Mouse (Mus musculus) forelimb bud, embryonic 11.5 days (tissue): ENCODE measurements around the gene Ppfia4.

Experiments
- DNase-seq: peaks from one replicate; pipeline ENCODE4 v3.0.0-alpha.2; 2012; ENCODE audit warnings: low read depth, low spot score

Ppfia4 gene

DNA sequence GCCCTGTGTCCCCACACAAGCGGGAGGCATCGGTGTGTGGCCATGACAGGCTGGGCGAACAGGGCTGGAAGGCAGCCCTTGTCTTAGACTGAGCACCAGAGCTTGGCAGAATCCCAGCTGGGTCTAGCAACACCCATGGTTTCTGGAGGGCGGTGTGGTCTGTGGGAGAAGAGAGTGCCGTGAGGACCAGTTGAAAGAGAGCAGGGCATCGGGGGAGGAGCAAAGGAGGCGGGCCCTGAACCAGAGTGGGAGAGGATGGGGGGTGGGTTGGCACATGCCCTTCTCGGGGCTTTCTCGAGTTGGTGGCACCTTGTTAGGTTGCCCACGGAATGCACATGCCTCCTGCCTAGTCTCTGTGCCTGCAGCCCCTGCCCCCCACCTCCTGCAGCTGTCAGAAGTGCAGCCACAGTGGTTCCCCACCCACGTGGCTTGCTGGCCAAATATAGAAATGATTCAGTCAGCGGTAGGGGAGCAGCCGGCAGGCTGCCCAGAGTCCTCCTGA, at the start of gene Ppfia4:
TSS of gene Ppfia4 (minus strand) at position 159 of the 502 bp plus-strand sequence.
- no peak for DNase-seq

DNA sequence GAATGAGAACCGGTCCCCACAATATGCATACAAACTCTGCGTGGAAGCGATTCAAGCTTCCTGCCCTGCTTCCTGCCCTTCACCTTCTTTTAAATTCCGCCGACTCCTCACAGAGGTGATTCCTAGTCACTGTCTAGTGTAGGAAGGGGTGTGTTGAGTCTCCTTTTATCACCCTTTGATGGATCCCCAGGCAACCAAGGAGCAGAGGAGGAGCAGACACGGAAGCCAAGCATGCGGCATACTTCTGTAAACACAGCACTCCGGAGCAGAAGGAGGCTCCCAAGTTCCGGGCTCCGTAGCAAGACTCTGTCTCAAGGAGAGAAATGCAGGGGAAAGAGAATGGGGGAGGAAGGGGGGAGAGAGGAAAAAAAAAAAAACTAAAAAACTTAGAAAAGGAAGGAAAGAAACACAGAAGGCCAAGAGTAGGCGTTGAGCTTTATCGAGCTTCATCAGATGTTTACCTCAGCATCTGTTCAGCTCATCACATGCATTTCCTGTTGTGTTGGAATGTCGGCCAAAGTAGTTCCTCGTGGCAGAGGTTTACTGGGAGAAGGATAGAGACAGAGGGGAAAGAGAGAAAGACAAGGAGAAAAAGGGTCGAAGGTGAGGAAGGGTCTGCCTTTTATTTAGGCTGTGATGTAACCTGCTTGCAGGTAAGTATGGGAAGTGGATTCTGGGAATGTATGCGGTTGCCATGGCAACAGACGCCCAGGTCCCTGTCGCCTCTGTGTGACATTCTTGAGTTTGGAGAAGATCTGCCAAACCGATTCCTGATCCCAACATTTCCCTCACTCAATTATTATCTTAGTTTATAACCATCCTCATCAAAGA, 49.3 kb upstream of the Ppfia4 start:
- DNase-seq, result peak; percentile 40

DNA sequence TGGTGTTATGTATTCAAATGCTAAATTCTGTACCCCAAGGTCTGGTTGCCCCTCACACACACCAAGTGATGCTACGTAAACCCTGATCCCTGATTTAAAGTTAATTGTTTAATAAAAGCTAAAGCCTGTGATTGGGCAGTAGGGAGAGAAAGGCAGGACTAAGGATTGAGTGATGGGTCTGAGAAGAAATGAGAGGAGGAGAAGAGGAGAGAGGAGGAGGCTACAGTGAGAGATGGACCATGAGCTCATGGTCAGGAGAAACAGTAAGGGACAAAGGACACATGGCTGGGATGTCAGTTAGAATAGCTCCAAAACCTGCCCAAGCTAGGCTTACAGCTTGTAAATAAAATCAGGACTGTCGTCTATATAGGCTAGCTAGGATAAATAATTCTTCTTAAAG, 48.3 kb upstream of the Ppfia4 start:
- DNase-seq, result no peak

DNA sequence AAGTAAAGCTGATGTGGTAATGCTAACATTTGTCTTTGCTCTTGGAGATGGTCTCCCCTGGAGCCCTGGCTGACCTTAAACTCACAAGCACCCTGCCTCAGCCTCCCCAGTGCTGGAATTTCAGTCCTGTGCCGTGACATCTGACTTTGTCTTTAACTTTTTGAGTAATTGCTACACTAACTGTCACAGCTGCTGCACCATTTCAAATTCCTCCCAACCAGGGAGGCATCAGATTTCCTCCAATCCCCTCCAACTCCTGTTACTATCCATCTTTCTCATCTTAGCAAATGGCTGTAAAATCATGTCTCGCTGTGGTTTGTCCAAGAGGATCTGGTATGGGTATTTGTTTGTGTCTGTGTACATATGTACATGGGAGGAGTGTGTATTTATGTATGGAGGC, 41.4 kb upstream of the Ppfia4 start:
- DNase-seq, result no peak

- no peak for DNase-seq
These were observed 36.1 kb upstream of the Ppfia4 start for GRCm38 (mm10) chr1:134368777-134369337.

DNA sequence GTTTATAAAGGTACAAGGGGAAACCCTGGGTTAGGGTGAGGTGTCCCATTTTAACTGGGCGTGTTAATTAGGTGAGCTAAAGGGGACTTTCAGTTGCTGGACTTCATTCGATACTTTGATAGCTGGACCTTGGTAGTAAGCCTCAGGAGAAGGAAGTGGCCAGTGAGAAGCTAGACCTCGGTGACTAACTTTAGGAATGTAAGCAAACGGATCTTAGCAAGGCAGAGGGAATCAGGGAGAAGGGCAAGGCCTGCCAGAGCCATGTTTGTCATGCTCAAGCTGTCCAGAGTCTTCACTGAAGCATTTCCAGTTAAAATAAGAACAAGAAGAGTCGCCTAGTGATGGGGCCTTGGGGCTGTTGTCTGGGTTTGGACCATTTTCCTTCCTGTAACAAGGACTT, 32.8 kb upstream of the Ppfia4 start:
- DNase-seq, result no peak

GRCm38 (mm10) chr1:134363194-134363593, 30.5 kb upstream of the Ppfia4 start:
- DNase-seq, result no peak

- DNase-seq, result peak; percentile 95
These were observed 29.1 kb upstream of the Ppfia4 start, which contains the start of gene Tmem183a for GRCm38 (mm10) chr1:134361857-134362212. Gene Tmem183a, minus strand, starts transcription at chr1:134361979.

DNA sequence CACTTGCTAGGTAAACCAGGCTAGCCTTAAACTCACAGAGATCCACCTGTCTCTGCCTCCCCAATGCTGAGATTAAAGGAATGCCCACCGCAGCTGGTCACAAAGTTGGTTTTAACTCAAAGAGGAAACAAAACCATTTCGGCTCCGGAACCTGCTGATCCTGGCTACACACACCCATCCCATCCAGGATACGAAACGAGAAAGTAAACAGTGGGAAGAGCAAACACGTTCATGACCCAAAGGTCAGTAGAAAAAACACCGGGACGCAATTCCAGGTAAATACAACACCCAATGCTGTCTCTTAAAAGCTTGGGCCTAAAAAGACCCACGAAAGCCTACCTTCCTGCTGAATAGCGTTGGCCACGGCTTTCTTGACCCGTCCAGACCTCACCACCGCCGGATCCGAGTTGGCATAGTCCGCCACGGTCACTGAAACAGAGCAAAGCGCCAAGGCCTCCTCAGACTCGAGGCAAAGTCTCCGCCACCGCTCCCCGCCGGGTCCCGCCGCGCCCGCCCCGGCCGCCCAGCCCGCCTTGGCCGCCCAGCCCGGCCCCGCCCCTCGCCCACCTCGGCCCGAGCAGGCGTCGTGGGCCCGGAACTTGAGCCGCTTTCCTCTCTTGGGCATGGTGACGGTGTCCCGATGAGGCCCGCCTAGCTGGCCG, 28.6 kb upstream of the Ppfia4 start:
- DNase-seq, result no peak

DNA sequence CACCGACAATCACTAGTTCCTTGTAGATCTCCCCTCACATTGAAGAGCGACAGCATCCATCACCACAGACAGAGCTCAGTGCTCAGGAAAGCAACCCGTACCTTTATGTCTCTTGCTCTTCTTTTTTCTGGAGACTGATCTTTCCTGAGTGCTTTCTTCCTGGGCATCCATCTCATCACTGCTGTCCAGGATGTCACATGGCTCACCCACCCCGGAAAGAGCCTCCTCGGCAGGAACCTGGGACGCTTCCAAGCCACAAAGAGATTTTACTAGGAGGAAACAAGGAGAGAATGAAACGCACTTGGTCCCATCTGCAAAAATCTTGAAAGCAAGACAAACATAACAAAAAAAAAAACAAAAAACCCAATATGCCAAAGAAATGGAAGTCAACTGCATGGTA, 27.9 kb upstream of the Ppfia4 start:
- DNase-seq, result no peak

DNA sequence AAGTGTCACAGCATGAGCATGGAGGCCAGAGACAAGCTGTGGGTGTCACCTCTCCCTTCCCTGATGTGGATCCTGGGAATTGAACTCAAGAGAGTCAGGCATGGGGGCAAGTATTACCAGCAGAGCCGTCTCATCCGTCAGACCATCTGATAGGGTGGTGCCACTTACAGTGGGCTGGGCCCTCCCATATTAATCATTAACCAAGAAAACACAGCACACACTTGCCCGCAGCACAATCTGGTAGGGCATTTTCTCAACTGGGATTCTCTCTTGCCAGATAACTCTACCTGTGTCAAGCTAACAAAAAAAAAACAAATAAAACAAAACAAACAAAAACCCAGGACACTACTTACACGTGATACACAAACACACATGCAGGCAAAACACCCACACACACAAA, 24.7 kb upstream of the Ppfia4 start:
- DNase-seq, result no peak

DNA sequence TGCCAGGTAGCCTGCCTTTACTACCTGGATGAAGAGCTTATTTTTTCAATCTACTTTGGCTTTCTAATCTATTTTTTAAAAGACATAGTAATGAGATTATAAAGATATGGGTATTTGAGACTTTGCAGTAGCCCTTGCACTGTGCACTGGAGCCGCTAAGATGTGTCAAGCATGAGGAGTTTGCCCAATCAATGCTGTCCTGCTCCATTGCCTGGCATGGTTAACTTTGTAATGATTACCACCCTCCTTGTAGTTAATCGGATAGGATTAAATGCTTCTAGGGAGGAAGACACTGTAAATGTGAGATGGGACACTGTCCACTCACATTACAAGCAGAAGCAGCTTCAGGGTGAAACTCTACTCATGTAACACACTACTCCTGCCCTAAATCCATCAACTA, 20.6 kb upstream of the Ppfia4 start:
- no peak for DNase-seq

DNA sequence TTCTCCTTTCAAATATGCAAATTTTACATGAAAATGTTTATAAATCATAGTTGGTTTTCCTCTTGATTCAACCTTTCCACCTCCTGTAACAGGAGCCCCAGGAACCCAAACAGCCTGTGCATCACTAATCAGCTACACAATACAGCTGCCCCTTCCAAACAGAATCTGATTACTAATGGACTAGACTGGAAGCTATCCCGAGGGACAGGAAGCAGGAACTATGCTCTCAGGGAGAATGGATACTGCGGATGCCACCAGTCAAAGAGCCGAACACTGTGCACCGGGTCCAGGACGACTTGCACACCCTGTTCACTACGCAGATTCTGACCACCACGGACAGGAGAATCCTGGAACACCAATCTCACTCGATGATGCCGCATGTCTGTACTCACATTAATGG, 15.1 kb upstream of the Ppfia4 start:
- no peak for DNase-seq

DNA sequence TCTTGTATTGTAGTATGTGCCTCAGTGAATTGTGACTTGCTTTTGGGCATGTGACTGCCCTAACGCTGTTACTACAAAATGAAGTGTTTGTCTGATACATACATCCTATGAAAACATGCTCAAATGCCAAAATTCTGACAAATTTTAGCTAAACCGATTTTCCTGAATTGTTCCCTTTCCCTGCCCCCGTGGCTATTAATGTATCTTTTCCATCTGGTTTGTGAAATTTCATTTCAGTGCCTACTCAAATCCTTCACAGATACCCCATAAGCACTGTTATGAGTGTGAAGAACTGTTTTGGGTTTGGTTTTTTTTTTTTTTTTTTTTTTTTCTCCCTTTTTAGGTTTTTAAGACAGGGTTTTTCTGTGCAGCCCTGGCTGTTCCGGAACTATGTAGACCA, 12.3 kb upstream of the Ppfia4 start:
- DNase-seq, result no peak

- peak; percentile 90 for DNase-seq
These were observed 11.6 kb upstream of the Ppfia4 start for GRCm38 (mm10) chr1:134344005-134344950.

GRCm38 (mm10) chr1:134343567-134343966, 10.8 kb upstream of the Ppfia4 start:
- DNase-seq, result no peak

DNA sequence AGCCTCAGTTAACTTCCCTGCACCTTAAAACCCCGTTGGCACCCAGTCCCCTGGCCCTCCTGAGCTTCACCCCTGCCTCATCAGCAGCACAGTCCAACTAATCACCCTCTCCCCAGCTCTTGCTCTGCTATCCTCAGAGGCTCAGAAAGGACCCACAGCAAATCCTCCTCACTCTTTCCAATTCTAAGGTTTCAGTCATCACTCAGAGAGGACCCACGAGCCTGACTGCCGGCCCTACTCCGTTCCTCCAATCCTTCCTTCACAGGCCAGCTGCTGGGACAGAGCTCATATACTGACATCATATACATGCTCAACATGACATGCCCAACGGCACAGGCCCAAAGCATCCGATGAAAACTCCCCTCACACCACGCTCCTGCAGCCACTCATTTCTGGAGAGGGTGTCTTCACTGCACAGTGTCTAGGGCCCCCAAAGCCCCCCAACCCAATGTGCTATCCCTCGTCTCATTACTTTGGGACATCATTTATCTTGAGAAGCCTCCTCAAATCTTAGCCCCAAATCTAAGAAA, 10.1 kb upstream of the Ppfia4 start:
- no peak for DNase-seq

DNA sequence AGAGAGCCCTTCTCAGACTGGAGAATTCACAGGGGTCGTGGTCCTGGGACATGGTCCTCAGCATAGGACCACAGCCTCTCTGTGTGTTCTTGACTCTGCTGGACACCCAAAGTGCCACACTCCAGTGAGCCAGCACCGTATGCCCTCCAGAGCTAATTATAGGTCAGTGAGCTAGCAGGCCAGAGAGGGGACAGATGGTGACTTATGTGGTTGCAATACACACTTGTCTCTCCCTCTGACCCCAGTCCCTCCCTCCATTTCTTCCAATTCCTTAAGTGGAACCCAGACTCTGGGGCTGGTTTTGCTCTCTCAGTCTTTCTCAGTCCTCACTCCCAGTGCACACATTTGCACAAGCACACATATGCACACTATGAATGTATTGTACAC, 9.5 kb upstream of the Ppfia4 start:
- no peak for DNase-seq

DNA sequence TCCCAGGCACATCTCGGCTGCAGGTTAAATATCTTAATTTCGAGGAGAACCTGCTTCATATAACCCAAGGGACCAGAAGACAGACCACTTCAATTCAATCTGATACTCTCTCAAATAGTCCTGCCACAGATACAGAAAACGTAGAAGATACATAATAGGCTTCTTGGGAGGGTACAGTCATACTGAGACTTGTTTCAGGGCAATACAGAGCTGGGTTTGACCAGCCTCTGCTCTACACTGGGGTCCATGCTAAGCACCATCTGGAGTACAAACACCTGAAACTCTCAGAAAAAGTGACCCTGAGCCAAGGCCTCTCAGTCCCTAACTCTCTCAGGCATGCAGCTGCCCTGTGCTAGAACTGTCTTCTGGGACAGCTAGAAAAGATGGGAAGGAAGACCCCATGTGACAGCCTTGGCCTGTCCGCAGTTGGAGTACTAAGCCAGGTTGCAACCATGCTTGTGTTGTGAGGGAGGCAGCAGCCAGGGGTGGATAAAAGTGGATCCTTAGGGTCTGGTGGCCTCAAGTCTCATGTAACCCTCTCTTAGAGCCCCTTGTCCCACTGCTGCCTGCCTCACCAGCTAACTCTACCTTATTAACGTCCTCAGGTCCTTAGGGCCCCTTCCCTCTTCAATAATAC, 9.0 kb upstream of the Ppfia4 start:
- no peak for DNase-seq

GRCm38 (mm10) chr1:134339757-134340619, 7.3 kb upstream of the Ppfia4 start:
- DNase-seq, result no peak
